Mouse (Mus musculus) ES-CJ7 (cell line): Measurements from ENCODE around the gene Cetn4.

Experiments
- DNase-seq: peaks from one replicate; pipeline ENCODE4 v3.0.0; 2011; ENCODE audit warnings: low read depth, low spot score

Cetn4 gene

GRCm38 (mm10) chr3:37312370-37312941, at the start of gene Cetn4, which contains the start of gene Bbs12:
Gene Cetn4, minus strand, starts transcription at chr3:37312708.
Gene Bbs12, plus strand, starts transcription at chr3:37312554.
- peak; percentile 92 for DNase-seq

- DNase-seq: no peak
Observed at GRCm38 (mm10) chr3:37360729-37361128, 48.2 kb upstream of the Cetn4 start.

- no peak for DNase-seq
Observed at GRCm38 (mm10) chr3:37354737-37355136, 42.2 kb upstream of the Cetn4 start.

GRCm38 (mm10) chr3:37353951-37354481, 41.5 kb upstream of the Cetn4 start:
- no peak for DNase-seq

GRCm38 (mm10) chr3:37350386-37350785, 37.9 kb upstream of the Cetn4 start:
- no peak for DNase-seq

- peak; percentile 16 for DNase-seq
Observed at GRCm38 (mm10) chr3:37349166-37349548, 36.6 kb upstream of the Cetn4 start.

GRCm38 (mm10) chr3:37348221-37349165, 36.0 kb upstream of the Cetn4 start, which contains the start of gene Fgf2:
Gene Fgf2, plus strand, starts transcription at chr3:37348346.
- peak; percentile 8 for DNase-seq

- DNase-seq: peak; percentile 38
Observed at GRCm38 (mm10) chr3:37347671-37348070, 35.2 kb upstream of the Cetn4 start.

GRCm38 (mm10) chr3:37342811-37343210, 30.3 kb upstream of the Cetn4 start:
- no peak for DNase-seq

GRCm38 (mm10) chr3:37341110-37341509, 28.6 kb upstream of the Cetn4 start:
- peak; percentile 67 for DNase-seq

GRCm38 (mm10) chr3:37334053-37334452, 21.5 kb upstream of the Cetn4 start:
- DNase-seq: no peak

- DNase-seq: peak; percentile 11
Observed at GRCm38 (mm10) chr3:37331999-37332449, 19.5 kb upstream of the Cetn4 start.

GRCm38 (mm10) chr3:37329963-37330362, 17.5 kb upstream of the Cetn4 start:
- no peak for DNase-seq

- DNase-seq: no peak
Observed at GRCm38 (mm10) chr3:37328489-37328888, 16.0 kb upstream of the Cetn4 start.

GRCm38 (mm10) chr3:37326627-37327026, 14.1 kb upstream of the Cetn4 start:
- no peak for DNase-seq

GRCm38 (mm10) chr3:37325317-37326112, 13.0 kb upstream of the Cetn4 start:
- no peak for DNase-seq

- no peak for DNase-seq
Observed at GRCm38 (mm10) chr3:37324310-37324709, 11.8 kb upstream of the Cetn4 start.

GRCm38 (mm10) chr3:37316233-37316632, 3.7 kb upstream of the Cetn4 start:
- DNase-seq: no peak

GRCm38 (mm10) chr3:37313371-37313770, 863 bp upstream of the Cetn4 start:
- no peak for DNase-seq

GRCm38 (mm10) chr3:37311897-37312369, 575 bp downstream of the Cetn4 start:
- DNase-seq: no peak

GRCm38 (mm10) chr3:37303392-37304139, 8.9 kb downstream of the Cetn4 start:
- DNase-seq: peak; percentile 4
